Mouse (Mus musculus) skeletal muscle tissue, adult 2 months (tissue): ENCODE measurements at regions not wholly inside any gene's neighbourhood (a gene's known extent, or its start where the extent isn't known, plus 50 kb on each side); places are given as distances from the start of the nearest gene placed in this dataset.
A peak's percentile ranks its signal among the peaks of the same experiment; 100 is the strongest.

Experiments used
- DNase-seq: peaks from one replicate; pipeline ENCODE4 v3.0.0-alpha.2; 2012; ENCODE audit warnings: low read depth, low spot score

DNA sequence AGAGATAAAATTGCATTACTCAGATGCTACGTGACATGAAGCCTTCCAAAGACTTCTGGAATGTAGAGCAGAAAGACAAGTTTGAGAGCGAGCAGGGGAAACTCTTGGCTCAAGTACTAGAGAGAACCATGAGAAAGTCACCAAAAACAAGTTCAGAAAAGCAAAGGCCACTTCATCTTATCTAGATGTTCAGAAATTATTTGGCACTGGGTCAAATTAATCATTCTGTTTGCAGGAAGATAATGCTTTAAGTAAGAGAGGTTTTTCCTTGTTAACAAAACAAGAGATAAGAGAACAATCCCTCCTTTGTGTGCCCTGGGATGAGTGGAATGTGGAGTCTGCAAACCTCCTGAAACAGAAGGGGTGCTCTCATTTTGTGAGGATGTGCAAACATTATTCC is 565.6 kb upstream of the C030005K15Rik start:
- DNase-seq, result no peak

DNA sequence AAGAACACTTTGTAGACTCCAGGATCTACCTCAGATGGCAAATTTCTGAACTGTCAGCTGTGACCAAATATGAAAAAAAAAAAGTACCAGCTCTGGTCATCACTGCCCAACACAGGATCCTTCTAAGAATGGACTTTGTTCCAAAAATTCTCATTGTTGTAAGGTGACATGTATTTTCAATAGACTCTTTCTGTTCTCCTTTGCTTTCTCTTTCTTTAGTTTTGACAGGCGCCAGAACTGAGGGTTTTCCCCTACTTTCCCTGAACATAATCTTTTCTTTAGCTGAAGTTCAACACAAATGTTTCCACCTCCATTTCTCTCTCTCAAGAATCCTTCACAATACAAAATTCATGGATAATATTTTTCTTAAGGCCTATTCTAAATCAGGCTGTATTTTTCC is 579.1 kb upstream of the C030005K15Rik start:
- DNase-seq, result no peak

DNA sequence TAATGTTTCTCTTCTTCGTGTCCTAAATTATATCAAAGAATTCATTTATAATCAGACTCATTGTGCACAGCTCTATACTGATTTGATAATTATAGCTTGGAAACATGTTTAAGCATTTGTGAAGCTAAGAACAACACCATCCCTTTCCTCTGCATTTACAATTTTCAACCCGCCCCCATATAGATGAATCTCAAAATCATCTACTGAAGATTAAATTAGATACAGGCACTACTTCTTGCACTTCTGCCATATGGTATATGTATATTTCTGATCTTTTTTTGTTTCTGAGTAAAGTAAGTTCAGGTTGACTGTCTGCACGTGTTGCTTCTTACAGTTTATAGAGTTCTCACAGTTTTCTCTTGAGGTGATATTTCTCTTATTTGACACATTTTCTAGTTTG is 583.1 kb upstream of the C030005K15Rik start:
- no peak for DNase-seq

DNA sequence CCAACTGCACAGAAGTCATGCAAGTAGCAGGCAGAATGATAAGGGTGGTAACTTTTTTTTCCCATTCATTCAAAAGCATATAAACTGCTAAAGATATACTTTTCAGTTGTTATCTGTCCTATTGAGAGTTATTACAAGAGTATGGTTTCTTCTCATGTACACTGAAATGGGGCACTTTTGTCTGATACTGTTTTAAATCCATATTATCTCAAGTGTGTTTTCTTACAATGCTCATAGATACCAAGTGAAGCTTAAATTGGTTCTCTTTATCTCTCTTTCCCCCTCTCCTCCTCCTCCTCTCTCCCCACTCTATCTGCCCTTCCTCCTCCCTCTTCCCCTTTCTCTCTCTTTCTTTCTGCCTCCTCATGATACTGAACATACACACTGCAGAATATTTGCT is 584.8 kb upstream of the C030005K15Rik start:
- DNase-seq, result no peak

DNA sequence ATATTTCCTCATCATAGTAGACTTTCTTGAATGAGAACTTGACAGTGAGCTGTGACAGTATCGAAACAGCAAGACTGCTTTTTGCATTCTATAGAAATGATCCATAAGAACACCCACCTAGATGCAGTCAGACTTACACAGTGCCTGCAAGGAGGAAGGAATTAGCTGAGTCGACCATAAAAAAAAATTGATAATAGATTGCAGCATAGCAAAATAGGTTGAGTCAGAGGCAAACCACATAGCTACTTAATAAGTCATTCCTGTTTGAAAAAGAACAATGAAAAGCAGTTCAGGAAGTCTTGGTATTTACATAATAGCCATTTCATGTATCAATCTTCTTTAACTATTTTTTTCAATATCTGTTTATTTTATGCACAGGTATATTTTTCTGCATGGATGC is 591.9 kb upstream of the C030005K15Rik start:
- no peak for DNase-seq

DNA sequence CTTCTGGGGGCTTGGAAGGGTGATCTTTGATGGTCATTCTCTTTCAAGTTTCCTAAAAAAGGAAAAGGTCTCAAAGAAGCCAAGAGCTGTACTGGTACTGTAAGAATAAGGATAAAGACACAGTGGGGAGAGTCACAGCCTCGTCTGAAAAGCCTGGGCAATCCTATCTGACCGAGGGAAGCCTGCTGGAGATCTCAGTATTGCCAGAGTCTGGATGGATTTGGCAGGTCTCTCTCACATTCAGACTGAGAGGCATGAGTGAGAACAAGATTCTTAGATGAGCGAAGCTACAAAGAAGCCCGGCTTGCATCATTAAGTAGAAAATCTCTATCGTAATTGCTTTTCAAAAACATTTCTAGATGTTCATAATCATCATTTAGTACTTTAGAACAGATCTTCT is 590.4 kb upstream of the Atp2b1 start:
- DNase-seq, result no peak

DNA sequence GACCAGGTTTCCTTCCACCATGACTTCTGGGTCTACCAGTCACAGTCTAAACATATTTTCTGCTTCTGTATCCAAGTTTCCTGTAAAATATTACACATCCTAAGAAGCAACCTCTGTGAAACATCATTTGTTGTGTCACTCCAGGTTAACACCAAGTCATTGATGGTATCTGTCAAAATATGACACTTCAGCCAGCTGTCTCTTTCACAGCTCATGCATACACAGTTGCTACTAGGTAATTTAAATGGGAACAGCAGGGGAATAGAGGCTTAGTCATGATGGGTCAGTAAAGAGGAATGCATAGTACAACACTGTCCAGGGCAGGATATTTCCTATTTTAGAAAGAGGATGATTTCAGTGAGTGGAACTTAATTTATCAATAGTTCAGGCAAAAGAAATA is 589.6 kb upstream of the Atp2b1 start:
- DNase-seq, result no peak

DNA sequence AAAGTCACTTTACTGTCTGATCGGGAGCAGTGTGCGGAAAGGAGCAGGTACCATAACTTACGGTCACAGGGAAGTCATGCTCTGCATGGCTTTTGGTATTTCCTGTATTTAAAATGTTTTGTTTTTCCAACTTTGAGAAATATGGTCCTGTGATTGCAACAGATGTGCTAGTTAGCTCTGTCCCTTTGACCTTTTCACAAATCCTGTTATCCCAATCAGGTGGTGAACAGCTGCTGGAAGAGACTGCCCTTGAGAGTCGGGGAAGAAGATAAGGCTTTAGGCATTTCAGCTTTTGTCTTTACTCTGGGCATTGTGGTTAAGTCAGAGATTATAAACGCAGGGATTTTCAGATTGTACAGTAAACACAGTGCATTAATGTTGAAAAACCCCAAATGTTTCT is 588.5 kb upstream of the Atp2b1 start:
- no peak for DNase-seq

DNA sequence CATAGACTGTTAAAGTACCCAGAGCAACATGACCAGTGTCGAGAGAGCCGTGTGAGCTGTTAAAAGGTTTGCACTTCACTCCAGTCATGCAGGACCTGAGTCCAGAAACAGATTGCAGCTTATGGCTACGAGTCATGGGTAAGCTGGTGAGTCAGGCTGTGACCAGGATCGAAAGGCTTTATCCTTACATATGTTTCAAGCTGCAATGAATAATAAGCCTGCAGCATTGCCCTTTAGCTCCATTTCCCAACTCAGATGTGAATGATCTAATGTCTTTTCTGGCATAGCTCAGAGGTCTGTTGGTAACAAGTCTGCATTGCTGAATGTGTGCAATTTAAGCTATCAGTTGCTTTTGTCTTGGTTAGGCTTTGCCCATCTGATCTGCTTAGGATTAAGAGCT is 581.5 kb upstream of the Atp2b1 start:
- peak; percentile 3 for DNase-seq

DNA sequence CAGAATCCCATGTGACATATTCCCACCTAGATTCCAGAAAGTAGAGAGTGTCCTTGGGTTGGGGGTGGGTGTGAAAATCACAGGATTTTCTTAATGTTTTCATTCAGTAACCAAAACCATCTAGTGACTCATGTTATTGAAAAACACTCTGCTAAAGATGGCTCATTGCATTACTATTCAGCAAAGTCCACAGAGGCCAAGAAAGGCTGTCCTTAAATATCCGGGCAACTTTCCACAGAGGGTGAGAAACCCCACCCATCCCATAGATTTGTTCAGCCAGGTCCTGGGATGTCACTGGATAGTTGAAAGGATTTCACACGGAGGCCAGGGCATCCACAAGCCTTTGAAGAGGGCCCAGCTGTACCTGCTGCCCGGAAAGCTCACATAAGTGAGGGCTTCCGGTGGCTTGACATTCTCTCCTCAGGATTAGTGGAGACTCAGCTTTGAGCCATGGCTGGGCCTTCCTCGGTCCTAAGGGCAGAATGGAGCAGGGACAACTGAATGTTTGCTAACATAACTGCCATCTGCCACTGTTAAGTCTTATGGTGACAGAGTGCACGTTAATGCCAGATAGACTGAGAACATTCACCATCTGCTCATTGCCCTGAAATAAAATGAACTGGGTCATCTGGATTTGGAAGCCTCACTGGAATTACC is 580.7 kb upstream of the Atp2b1 start:
- DNase-seq, result peak; percentile 59

DNA sequence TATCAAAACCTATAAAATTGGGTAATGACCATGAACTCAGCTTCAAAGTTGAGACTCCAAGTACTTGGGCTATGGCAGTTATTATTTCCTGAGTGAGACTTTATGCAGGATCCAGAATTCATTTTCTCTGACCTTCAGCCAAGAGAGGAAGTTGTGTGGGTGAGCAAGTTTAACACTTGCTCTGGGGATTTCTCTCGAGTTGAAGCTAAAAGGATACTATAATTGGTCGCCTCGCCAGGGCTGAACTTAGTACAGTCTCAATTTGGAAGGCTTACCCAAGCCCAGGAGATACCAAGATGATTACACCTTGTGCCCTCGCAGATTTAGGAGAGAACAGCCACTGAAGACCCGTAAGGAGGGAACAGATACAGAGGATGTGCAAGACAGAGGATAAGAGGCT is 570.4 kb upstream of the Atp2b1 start:
- DNase-seq, result peak; percentile 16

DNA sequence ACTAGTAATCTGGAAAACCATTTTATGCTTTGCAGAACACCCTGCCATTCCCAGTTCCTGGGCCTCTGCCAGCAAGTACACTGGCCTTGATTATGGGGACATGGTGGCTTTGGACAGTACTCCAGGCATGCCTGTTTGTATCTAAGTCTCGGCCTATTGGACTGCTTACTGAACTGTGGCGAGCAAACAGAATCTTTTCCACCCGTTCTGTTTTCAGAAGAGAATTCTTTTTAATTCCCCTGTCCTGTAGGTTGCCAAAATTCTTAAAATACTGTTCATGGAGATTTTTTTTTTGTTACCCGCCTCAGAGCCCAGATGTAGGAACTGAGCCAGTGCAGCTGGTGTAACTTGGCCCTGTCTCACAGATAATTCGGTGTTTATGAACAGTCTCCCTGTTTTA is 564.7 kb upstream of the Atp2b1 start:
- peak; percentile 83 for DNase-seq

DNA sequence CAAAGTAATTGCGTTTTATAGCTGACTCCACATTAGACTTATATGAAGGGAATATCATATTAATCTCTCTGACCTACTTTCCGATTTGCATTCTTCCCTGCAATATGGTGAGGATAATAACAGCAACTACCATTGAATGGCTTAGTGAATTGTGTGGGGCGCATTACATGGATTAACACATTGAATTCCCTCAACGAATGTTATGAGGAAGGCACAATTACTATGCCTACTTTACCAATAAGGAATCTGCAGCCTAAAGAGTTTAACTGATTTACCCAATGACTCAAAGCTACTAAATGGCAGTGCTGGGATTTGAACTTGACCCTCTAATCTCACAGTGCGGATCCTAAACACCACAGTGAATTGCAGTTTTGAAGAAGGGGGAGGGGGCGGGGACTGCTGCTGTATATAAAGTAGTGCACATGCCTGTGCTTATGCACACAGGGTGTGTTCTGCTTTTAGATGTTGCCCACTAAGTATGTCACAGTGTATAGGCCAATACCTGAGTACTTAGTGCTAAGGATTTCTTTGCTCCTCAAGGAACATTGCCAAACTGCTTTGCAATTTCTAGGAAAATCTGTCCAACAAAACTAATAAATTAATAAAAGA is 563.8 kb upstream of the Atp2b1 start:
- no peak for DNase-seq

DNA sequence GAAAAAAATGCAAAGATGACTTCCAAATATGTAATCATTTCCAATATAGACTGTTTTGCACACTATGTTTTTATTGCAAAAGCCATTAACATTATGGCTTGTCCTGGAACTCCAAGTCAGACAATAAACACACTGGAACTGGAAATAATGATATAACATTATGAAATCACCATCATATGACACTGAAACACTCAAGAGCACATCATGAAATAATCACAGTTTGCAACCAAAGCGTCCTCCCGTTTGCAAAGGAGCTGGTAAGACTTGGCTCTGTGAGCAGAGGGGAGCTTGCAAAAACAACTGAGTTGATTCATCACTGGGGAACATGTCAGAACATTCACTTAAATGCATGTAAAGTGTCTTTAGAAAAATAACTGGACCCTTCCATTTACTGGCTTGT is 562.1 kb upstream of the Atp2b1 start:
- DNase-seq, result peak; percentile 68

DNA sequence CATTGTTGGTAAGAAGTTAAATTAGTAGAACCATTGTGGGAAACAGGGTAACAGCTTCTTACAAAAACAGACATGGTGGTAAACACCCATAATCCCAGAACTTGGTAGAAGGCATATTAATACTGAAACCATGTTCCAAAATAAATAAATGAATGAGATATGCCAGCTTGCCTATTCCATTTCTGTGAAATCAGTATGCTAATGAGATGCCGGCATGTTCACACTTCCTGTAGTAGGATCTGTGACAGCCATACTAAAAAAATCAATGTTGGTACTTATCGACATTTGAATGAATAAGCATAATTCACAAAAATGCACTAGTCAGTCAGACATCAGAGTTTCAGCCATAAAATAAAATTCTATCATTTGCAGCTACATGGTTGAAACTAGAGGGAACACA is 559.7 kb upstream of the Atp2b1 start:
- no peak for DNase-seq

DNA sequence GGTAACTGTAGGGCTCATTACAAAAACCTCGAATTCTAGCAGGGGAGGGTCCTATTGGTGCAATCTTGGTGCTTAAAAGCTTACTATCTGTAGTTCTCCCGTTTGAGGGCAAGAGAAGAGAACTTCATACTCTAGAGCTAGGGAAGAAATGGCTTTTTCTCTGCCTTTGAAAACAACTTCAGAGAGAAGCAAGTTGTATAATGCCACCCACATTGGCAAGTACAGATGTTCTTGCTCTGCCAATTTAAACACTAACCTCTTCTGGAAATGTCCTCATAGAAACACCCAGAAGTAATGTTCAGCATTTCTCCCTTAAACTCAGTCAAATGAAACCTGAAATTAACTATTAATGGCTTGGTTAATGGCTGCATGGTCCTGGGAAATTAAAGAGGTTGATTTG is 549.6 kb upstream of the Atp2b1 start:
- DNase-seq, result no peak

DNA sequence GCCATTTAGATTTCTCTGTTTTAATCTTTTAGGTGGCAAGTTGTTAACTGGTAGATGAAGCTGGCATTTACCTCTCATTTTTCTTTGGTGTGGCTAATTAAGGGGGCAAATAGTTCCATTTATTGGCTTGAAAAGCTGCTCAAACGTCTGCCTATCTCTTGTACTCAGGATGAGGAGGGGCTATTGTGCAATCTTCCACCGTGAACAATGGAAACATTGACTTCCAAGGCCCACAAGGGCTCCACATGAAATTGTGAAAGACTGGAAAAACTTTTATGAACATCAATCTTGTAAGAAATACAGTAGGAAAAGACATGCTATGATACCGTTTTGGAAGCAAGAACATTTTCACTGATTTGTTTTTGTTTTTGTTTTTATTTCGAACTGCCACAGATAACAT is 541.6 kb upstream of the Atp2b1 start:
- no peak for DNase-seq

DNA sequence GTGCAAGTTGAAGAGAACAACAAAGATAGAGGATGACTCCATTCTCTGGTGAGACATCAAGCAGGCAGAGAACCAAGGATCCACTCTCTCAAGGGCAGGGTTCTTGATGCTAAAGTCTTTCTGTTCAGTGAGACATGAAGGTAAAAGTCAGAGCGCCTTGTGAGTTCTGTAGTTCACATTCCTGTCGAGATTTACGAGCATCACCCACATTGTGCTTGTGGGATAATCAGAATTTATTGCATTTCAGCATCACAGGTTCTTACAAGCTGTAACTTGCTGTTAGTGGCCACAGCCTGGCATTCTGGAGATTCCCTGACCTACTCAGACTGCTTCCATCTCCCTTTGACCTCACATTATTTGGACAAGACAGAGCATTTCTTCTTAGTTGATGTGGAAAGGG is 540.9 kb upstream of the Atp2b1 start:
- DNase-seq, result no peak

DNA sequence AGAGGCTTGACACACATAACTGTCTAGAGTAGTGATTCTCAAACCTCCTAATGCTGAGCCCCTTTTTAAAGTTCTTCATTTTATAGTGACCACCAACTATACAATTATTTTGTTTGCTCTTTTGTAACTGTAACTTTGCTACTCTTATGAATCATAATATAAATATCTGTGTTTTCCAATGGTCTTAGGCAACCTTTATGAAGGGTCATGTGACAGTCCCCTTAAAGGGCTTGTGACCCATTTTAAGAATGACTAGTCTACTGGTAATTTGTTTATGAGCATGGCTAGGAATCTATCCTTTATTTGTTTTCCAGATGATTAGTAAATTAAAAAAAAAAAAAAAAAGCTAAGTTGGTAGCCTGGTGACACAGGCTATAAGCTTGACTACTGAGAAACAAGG is 539.5 kb upstream of the Atp2b1 start:
- no peak for DNase-seq

DNA sequence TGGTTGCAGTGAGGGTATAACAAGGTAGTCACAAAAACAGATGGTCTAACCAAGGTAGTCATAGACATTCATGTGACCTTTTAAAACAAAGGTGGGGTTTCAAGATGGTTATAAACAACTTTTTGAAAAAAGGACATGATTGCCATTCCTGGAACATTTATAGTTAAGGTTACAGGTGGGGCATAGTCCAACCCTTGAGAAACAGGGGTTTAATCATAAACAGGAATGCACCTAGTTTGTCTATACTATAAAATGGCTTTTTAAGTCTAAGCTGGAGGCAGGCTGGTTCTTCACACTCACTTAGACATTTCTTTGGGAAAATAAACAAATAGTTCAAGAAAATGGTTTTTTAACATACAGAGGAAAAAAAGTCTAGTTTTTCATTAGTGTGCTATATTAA is 525.7 kb upstream of the Atp2b1 start:
- DNase-seq, result no peak

DNA sequence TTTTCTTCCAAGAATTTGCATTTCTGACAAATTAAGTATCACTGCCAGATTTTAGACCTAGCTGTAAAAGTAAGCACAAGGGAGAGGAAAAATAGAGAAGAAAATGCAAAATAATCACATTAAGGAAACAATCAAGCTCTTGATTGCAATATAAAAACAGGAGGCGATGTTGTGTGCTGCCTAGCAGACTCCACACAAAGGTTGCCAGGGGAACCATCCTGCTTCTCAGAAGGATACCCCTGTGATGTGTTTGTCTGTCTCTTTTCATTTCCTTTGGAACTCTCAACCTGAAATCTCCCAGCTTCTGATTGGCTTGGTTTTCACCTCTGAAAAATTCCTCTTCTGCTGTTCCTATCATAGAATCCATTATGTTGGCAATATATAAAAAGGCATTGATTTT is 514.3 kb upstream of the Atp2b1 start:
- DNase-seq, result no peak

DNA sequence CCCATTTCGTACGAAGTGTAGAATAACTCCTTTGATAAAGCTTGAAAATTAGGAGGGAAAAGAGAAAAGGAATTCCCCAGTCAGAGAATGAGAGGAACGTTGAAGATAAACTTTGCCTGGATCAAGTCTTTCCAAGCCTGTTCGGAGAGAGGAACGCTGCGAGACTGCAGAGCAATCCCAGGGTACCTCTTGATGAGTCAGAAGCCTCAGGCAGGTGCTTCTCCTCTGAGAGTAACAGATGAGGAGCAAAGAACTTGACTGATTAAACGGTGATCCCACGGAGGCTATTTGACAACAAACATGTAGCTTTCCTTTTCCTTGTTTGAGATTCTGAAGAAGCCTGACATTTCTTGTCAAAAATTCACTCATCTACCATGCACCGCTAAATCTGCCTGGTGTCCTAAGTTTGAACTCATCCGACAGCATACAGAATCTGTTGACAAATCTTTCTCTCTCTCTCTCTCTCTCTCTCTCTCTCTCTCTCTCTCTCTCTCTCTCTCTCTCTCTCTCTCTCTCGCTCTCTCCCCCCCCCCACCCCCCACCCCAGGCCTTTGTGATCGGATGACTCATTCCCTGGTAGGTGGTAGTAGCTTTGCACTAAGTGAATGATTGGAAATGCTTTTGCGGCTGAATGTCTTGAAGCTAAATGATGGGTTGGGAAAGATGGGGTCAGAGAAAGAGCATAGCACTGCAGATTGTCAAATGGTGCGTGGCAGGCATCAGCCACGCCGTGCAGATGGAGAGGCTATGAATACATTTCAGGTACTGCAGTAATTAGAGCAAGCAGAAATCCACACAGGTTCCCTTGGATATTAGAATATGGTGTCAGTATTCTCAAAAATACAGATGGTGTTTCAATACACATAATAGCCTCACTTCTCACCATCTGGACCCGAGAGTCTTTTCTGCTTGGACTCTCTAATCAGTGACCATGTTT is 496.1 kb upstream of the Atp2b1 start:
- no peak for DNase-seq

DNA sequence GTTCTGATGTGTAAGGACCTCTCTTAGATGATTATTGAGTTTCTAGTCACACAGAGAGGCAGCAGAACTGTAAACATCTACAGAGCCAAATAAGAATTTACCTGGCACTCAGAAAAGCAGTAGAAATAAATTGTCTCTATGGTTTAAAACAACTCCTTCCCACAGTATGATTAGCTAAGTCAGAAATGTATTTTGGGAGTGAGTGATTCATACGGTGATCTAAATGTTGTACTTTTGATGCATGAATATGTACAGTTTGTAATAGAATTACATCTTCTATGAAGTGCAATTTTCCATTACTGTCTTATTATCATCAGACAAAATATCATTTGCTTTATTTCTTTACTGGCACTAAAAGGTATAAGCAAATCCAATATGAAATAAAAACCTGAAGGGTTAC is 489.8 kb upstream of the Atp2b1 start:
- DNase-seq, result no peak
